Mouse (Mus musculus): ENCODE measurements around the gene Spint2. TPM values are rescaled to one million over a fixed set of nuclear protein-coding genes. Genes with fewer than 3 reads are reported as not detected.

The Spint2 gene
- 25.9 and 28.4 TPM in 2 replicates for polyA plus RNA-seq (2016; fragmentation: Nextera tagmentation; extraction: Ambion mirVana)

DNA sequence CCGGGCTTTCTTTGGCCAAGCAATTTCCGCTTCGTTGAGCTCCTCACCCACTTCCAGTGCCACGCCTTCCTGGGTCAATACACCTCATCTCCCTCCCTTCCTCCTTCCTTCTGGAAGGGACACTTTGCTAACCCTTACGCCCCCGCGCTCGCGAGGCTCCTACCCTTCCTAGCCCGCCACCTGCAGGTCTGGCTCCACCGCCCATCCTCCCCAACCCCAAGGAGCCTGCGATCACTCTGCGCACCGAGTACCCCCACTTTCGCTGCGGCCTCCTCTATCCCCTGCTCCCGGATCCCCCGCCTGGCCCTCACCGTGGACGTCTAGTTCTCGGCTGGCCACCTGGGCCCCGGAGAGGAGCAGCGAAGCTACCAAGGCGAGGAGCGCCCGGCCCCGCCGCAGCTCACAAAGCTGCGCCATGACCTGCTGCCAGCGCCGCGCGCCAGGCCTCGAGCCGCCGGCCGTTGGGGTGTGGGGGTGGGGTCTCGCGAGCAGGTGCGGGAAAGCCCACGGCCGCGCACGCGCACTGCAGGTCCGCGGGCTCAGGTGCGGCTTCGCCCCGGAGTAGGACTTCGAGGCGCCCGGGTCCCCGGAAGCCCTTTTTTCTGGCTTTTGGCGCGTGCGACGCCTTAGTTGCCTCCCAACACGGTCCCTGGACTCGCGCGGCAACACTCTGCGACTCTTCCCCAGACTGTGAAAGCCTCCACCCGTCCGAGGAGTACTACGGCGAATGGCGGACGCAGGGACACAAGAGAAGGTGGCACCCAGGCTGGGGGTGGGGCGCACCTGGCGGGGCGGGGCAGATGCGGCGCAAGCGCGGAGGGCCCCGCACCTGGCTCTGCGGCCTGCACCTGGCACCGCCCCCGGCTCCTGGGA is at the start of gene Spint2:
Spint2 (minus strand) TSS at position 712 of the 873 bp plus-strand sequence.
- Histone ChIP-seq H3K9me3 (replicated peaks) (no peaks in the 10 kb centered on the region), H3K4me2 (peak within 1 kb of the TSS; percentile 96), H3K9ac (peak within 1 kb of the TSS; percentile 65), H3K4me1 (peaks cover 24% of the 10 kb centered on the region), H3K36me3 (no peaks in the 10 kb centered on the region), H3K27ac (no peak within 1 kb of the TSS), H3K4me3 (peak within 1 kb of the TSS; percentile 63), H3K27me3 (replicated peaks) (peaks cover 52% of the 10 kb centered on the region)
- WGBS (ENCODE audit: insufficient replicate concordance), result 1% methylated on average over 80 of the region's 80 CpGs
- peak; percentile 61 for ATAC-seq

- H3K4me2 ChIP-seq, result no peak overlapping the region
- H3K9me3 ChIP-seq (replicated peaks), result no peaks in the 10 kb centered on the region
- H3K27me3 ChIP-seq (replicated peaks), result no peaks in the 10 kb centered on the region
- H3K4me1 ChIP-seq, result peaks cover 5% of the 10 kb centered on the region
- WGBS (ENCODE audit: insufficient replicate concordance), result 87% methylated on average over 16 of the region's 16 CpGs
- H3K9ac ChIP-seq, result no peak overlapping the region
- no peak overlapping the region for H3K27ac ChIP-seq
- no peak overlapping the region for H3K4me3 ChIP-seq
- no peak for ATAC-seq
- H3K36me3 ChIP-seq, result peaks cover 82% of the 10 kb centered on the region
Observed at GRCm38 (mm10) chr7:29328984-29329383, 47.3 kb upstream of the Spint2 start.

DNA sequence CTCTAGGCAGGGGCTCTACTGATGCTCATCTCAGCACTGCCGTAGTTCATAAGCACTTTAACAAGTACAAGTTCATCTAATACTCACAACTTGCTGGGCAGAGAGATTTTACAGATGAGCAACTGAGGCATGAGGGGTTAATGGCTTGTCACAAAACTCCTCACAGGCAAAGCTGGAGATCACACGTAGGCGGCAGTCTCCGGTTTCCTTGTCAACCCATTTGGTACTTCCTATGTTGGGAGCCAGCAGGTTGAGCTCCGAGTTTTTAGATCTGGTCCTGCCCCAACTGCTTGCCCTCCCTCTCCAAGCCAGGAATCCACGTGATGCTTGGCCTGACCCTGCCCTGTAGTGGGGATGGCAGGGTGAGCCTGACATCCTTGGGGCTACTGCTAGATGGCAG is 45.4 kb upstream of the Spint2 start:
- Histone ChIP-seq H3K4me1 (0 out of 2 replicates have a peak, but pooled peaks cover under 1% of the 10 kb centered on the region), H3K9ac (no peak overlapping the region), H3K27ac (no peak overlapping the region), H3K4me2 (no peak overlapping the region), H3K4me3 (no peak overlapping the region), H3K27me3 (replicated peaks) (no peaks in the 10 kb centered on the region), H3K36me3 (peaks cover 77% of the 10 kb centered on the region), H3K9me3 (replicated peaks) (no peaks in the 10 kb centered on the region)
- ATAC-seq, result no peak
- WGBS (ENCODE audit: insufficient replicate concordance), result 76% methylated on average over 6 of the region's 6 CpGs

GRCm38 (mm10) chr7:29319337-29320307 is 37.9 kb upstream of the Spint2 start:
- H3K27ac ChIP-seq, result 0 out of 2 replicates have a peak overlapping the region, but pooled peaks have one; percentile 10
- ATAC-seq, result peak; percentile 23; the same call in 1 of the 2 replicates

GRCm38 (mm10) chr7:29318115-29318911 is 36.6 kb upstream of the Spint2 start:
- WGBS (ENCODE audit: insufficient replicate concordance), result 2% methylated on average over 18 of the region's 18 CpGs
- peak; percentile 35; the same call in 1 of the 2 replicates for ATAC-seq
- Histone ChIP-seq H3K4me3 (peak overlapping the region; percentile 25; the same call in 1 of the 2 replicates), H3K9ac (peak overlapping the region; percentile 31; the same call in 1 of the 2 replicates), H3K27me3 (replicated peaks) (peaks cover 13% of the 10 kb centered on the region; the same call in 1 of the 2 replicates), H3K4me1 (peaks cover 79% of the 10 kb centered on the region), H3K27ac (peak overlapping the region; percentile 13; the same call in 1 of the 2 replicates), H3K9me3 (replicated peaks) (no peaks in the 10 kb centered on the region), H3K36me3 (peaks cover 9% of the 10 kb centered on the region), H3K4me2 (peak overlapping the region; percentile 66)

More at GRCm38 (mm10) chr7:29319337-29320307, 37.9 kb upstream of the Spint2 start:
- peaks cover 20% of the 10 kb centered on the region for H3K36me3 ChIP-seq
- H3K4me2 ChIP-seq, result peak overlapping the region; percentile 66
- H3K4me1 ChIP-seq, result peaks cover 67% of the 10 kb centered on the region
- peak overlapping the region; percentile 25; the same call in 1 of the 2 replicates for H3K4me3 ChIP-seq
- WGBS (ENCODE audit: insufficient replicate concordance), result 12% methylated on average over 19 of the region's 19 CpGs
- H3K9me3 ChIP-seq (replicated peaks), result no peaks in the 10 kb centered on the region
- peaks cover 13% of the 10 kb centered on the region; the same call in 1 of the 2 replicates for H3K27me3 ChIP-seq (replicated peaks)
- H3K9ac ChIP-seq, result peak overlapping the region; percentile 31; the same call in 1 of the 2 replicates

DNA sequence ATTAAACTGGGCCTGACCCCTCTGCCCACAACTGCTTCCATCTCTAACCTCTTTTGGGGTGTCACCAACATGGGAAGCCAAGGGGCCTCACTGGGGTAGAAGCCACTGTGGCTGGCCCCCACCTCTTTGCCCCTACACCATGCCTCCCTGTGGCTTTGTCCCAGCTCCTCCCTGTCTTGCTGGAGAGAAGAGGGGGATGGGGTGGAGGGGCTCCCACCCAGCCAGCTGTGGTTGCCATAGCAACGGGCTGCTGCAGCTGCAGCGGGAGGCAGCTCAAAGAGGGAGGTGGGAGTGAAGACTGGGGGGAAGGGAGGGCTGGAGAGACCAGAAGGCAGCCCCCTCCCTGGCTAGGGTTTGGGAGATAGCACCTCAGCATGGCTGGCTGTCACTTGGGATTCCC is 35.8 kb upstream of the Spint2 start:
- Histone ChIP-seq H3K4me1 (peaks cover 87% of the 10 kb centered on the region), H3K27ac (peak overlapping the region; percentile 15; the same call in 1 of the 2 replicates), H3K9me3 (replicated peaks) (no peaks in the 10 kb centered on the region), H3K4me3 (no peak overlapping the region), H3K27me3 (replicated peaks) (peaks cover 13% of the 10 kb centered on the region; the same call in 1 of the 2 replicates), H3K4me2 (peak overlapping the region; percentile 66), H3K36me3 (peaks cover 5% of the 10 kb centered on the region; the same call in 1 of the 2 replicates), H3K9ac (no peak overlapping the region)
- no peak for ATAC-seq
- 0% methylated on average over 2 of the region's 2 CpGs for WGBS (ENCODE audit: insufficient replicate concordance)

GRCm38 (mm10) chr7:29316976-29317375 is 35.3 kb upstream of the Spint2 start:
- H3K36me3 ChIP-seq, result peaks cover 4% of the 10 kb centered on the region; the same call in 1 of the 2 replicates
- 23% methylated on average over 10 of the region's 10 CpGs for WGBS (ENCODE audit: insufficient replicate concordance)
- H3K27me3 ChIP-seq (replicated peaks), result peaks cover 13% of the 10 kb centered on the region; the same call in 1 of the 2 replicates
- peak overlapping the region; percentile 66 for H3K4me2 ChIP-seq
- H3K4me1 ChIP-seq, result peaks cover 87% of the 10 kb centered on the region
- H3K9me3 ChIP-seq (replicated peaks), result no peaks in the 10 kb centered on the region
- ATAC-seq, result no peak
- H3K27ac ChIP-seq, result peak overlapping the region; percentile 15; the same call in 1 of the 2 replicates
- no peak overlapping the region for H3K9ac ChIP-seq
- no peak overlapping the region for H3K4me3 ChIP-seq

- Histone ChIP-seq H3K9ac (no peak overlapping the region), H3K27ac (0 out of 2 replicates have a peak overlapping the region, but pooled peaks have one; percentile 10), H3K4me3 (no peak overlapping the region), H3K4me2 (no peak overlapping the region), H3K4me1 (peaks cover 81% of the 10 kb centered on the region), H3K9me3 (replicated peaks) (no peaks in the 10 kb centered on the region), H3K36me3 (no peaks in the 10 kb centered on the region; the same call in 1 of the 2 replicates), H3K27me3 (replicated peaks) (peaks cover 13% of the 10 kb centered on the region; the same call in 1 of the 2 replicates)
- ATAC-seq, result no peak
- WGBS (ENCODE audit: insufficient replicate concordance), result 68% methylated on average over 17 of the region's 17 CpGs
Observed at GRCm38 (mm10) chr7:29316137-29316734, 34.5 kb upstream of the Spint2 start.

DNA sequence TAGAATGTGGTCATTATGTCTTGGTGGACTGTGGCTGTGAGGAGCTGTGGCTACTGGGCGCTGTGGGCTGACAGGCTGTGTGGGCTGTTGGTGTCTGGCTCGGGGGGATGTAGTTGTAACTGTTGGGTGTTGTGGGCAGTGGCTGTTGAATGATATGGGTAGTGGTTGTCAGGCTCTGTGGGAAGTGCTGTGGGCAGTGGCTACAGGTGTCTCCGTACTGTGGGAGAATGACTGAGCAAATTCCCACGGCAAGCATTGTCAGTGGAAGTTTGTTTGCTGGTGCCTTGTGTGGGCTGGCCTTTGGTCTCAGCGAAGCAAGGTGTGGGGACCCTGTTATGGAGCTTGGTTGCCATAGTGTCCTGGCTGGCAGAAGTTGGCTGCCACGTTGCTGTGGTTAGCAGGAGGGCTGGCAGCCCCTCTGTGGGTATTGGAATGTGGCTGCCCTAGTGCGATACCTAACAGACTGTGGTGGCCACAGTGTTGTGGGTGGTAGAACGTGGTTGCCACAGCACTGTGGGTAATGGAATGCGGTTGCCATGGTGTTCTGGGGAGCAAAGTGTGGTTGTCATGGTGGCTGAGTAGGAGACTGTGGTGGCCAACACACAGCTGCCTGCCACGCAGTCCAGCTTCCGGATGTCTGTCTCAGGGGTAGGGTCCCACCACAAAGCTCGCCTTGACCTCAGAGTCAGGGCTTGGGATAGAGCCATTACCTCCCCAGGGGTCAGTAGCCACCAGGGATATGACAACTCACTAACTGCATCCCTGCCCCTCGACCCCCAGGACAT is 33.3 kb upstream of the Spint2 start:
- Histone ChIP-seq H3K9me3 (replicated peaks) (no peaks in the 10 kb centered on the region), H3K27ac (no peak overlapping the region), H3K36me3 (no peaks in the 10 kb centered on the region), H3K4me1 (peaks cover 83% of the 10 kb centered on the region), H3K9ac (no peak overlapping the region), H3K27me3 (replicated peaks) (peaks cover 24% of the 10 kb centered on the region; the same call in 1 of the 2 replicates), H3K4me3 (no peak overlapping the region), H3K4me2 (no peak overlapping the region)
- WGBS (ENCODE audit: insufficient replicate concordance), result 60% methylated on average over 13 of the region's 13 CpGs
- no peak for ATAC-seq

Measured in liver, embryonic 12.5 days (tissue).